Mouse (Mus musculus): Measurements from ENCODE around the gene Gm266.

DNA sequence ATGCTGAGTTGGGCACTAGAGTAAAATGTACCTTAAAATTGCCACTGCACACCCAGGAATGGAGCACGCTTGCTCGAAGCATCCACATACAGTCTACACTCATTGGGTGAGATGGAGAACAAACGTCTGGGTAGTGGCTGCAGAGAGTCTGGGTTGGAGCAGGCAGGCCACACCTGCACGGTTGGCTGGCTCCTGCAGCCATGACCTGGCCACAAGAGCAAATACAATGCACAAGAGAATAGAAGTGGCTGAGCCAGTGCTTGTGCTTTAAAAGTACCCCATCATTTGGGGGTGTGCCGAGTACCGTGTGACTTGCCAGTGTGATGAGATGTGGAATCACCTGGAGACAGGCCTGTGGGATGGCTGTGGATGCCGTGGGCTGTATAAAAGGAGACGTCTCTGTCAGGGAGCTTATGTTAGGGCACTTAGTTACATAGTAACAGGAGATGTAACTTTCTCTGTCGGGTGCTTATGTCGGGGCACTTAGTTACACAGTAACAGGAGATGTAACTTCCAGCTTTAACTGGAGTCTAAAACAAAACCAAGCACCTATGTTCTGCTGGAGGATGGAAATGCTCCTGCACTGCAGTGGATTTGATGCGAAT lies 3.7 kb upstream of the Gm266 start:
- TF ChIP-seq CTCF (IDR thresholded peaks at IDR 0.05) (no peak), EP300 (IDR thresholded peaks at IDR 0.05) (no peak)
